Mouse (Mus musculus) T-cell, adult 2 months (primary cell): ENCODE measurements around the gene Zfp341.

Experiments
- DNase-seq: peaks from one replicate; pipeline ENCODE4 v3.0.0; 2022; ENCODE audit warnings: low spot score

The Zfp341 gene

DNA sequence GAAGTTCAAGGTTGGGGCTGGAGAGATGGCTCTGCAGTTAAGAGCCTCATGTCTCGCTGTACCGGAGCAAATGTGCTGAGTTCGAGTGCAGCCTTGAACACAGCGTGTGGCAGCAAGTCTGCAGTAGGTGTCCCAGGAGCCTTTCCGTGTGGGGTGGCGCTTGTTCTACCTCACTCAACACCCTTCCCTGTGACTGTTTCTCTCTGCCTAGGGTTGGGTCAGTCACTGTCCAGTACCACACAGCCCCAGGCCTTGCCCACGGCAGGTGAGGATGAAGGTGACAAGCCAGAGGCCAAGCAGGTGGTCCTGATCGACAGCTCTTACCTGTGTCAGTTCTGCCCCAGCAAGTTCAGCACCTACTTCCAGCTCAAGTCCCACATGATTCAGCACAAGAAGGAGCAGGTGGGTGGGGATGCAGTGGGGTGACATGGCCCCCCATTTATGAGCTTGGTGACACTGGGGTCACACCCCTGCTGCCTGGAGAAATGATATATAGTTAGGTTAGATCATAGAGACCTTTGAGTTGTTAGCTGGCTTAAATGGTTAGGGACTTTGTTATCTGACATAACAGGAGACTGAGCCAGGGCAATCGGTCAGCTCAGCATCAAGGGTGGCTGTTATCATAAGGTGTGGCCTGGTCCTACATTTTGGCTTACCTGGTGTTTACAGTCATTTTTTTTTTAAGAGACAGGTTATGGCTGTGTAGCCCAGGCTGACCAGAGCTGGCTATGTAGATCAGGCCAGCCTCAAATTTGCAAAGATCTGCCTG lies 21.0 kb downstream of the Zfp341 start:
- DNase-seq, result no peak

DNA sequence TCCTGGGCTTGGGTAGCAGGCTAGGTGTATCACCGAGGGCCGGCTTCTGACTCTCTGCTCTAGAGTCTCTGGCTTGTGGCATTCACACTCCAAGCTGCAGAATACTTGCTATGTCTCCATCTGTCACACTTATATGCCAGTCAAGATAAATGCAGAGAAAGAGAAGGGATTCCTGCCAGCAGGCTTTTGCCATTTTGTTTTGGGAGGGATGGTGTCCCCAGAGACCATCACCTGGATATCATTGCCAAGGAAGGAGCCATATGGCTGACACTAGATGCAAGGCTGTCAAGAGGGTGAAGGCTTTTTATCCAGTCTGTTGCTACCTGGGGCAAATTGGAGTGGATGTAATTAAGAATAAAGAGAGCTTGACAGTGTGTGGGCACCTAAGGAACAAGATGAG lies 22.7 kb downstream of the Zfp341 start:
- DNase-seq, result no peak

DNA sequence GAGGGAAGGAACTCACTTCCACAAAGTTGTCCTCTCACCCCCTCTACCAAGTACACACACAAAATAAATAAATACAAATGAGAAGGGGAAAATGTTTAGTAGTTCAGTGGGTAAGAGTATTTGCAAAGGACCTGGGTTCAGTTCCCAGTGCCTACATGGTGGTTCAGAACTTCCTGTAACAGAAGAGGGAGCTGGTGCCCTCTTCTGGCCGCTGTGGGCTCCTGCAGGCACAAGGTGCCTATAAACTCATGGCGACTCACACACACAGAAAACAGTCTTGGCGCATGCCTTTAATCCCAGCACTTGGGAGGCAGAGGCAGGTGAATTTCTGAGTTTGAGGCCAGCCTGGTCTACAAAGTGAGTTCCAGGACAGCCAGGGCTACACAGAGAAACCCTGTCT lies 25.4 kb downstream of the Zfp341 start:
- DNase-seq, result no peak

DNA sequence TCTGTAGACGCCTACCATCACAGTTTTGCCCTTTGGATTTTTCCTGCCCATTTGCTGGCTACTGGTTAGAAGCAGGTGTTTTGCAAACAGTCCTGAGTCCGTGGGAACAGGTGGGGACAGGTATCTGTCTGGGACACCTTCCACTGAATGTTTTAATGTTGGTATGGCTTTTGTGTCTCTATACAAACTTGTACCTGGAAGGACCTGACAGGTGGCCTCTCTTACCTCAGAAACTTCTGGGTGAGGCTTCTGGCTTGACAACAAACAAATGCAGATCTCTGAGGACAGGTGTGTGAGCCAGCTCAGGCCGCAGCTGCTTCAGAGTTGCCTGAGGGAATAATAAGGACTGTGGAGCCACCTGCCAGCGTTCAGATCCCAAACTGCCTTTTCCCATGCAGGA lies 26.0 kb downstream of the Zfp341 start:
- no peak for DNase-seq

- no peak for DNase-seq
These were observed 28.1 kb downstream of the Zfp341 start for GRCm38 (mm10) chr2:154641176-154641575.

GRCm38 (mm10) chr2:154642005-154642459 lies 28.9 kb downstream of the Zfp341 start:
- DNase-seq, result no peak

DNA sequence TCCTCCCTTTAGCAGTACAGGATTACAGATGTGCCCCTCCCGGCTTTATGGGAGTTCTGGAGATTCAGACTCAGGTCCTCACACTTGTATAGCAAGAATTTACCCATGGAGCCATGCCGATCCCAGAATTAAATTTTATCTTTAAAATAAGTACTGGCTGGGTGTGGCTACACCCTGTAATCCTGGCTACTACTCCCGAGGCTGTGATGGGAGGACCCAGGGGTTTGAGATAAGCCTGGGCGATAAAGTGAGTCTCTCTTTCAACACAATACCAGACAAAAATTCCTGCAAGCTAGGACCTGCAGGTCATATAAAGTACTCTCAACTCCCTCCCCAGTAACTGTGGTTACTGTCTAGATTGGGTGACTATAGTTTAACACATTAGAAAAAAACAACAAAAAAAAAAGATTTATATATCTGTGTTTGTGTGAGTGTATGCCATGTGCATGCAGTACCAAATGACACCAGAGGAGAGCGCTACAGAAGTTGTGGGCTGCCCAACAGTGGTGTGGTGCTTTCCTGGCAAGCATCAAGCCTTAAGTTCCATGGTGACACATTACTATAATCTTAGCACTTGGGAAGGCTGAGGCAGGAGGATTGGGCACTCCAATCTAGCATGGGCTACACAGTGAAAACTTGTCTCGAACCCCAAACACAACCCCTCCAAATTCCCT lies 29.8 kb downstream of the Zfp341 start:
- no peak for DNase-seq

DNA sequence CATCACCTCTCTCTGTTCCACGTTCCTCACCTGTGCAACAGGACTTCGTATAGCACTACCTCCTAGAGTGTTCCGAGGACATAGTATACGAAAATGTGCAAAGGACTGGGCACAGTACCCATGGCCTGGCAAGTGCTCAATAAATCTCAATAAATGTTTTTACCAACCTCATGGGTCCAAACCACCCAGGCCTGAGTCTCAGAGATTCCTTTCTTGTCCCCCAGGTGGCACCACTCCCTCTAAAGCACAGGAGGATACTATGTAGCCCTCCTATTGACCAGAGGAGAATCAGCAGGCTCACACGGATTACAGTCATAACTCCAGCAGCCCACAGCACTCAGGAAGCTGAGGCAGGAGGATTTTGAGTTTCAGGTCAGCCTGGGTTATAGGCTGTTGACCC lies 33.5 kb downstream of the Zfp341 start:
- no peak for DNase-seq

- DNase-seq, result peak; percentile 26
These were observed 35.0 kb downstream of the Zfp341 start for GRCm38 (mm10) chr2:154648086-154648485.

DNA sequence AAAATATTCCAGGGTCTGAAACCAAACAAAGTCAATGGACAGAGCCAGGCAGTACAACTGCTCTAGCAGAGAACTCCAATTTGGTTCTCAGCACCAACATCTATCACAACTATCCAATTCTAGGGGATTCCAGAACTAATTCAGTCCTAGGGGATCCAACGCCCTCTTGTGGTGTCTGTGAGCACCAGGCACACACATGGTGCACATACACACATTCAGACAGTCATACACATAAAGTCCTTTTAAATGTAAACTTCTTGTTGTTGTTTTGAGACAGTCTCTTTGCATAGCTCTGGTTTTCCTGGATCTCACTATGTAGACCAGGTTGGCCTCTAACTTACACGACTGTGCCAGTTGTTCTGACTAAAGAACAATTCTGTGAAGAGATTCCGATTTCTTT lies 37.3 kb downstream of the Zfp341 start:
- no peak for DNase-seq

- no peak for DNase-seq
These were observed 38.3 kb downstream of the Zfp341 start, which contains the start of gene Chmp4b for GRCm38 (mm10) chr2:154651363-154651762. Chmp4b (plus strand) TSS chr2:154651705.

GRCm38 (mm10) chr2:154654976-154655375 lies 41.9 kb downstream of the Zfp341 start:
- no peak for DNase-seq

DNA sequence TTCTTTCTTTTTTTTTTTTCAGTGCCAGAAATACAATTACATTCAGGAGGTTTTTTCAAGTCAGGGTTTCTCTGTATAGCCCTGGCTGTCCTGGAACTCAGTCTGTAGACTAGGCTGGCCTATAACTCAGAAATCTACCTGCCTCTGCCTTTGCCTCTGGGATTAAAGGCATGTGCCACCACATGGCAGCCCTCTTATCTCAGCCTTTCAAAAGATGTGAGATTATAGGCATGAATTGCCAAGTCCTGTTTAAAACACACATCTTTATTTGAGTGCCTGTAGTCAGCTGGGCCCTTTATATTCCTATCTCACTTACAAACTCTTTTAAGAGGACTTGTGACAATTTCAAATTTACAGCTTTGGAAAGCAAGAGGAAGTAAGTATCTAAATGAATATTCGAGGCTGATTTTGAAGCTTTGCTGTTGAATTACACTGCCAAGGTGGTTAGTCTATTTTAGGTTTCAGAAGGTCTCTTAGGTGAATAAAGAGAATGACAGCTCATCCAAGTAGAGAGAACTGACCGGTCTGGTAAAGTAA lies 42.8 kb downstream of the Zfp341 start:
- DNase-seq, result no peak

- DNase-seq, result peak; percentile 99
These were observed 43.8 kb downstream of the Zfp341 start for GRCm38 (mm10) chr2:154656710-154657485.

GRCm38 (mm10) chr2:154657486-154658237 lies 44.6 kb downstream of the Zfp341 start:
- DNase-seq, result peak; percentile 89

DNA sequence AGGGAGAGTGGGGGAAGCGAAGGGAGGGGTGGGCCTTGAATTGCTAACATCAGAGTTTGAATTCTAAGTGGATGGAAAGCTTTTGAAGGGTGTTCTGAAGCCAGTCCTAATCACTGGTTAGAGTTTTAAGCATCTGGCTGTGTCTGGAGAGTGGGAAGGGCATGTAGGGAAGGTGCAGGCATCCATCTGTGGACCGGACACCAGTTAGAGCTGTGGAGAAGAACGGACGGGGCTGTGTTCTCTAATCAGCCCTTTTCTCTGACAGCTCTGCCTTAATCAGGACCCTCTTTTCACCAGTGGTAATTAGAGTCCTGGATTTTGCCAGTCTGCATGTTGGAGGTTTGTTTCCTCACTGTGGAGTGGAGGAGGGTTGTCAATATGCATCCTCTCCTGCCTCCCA lies 46.0 kb downstream of the Zfp341 start:
- no peak for DNase-seq

DNA sequence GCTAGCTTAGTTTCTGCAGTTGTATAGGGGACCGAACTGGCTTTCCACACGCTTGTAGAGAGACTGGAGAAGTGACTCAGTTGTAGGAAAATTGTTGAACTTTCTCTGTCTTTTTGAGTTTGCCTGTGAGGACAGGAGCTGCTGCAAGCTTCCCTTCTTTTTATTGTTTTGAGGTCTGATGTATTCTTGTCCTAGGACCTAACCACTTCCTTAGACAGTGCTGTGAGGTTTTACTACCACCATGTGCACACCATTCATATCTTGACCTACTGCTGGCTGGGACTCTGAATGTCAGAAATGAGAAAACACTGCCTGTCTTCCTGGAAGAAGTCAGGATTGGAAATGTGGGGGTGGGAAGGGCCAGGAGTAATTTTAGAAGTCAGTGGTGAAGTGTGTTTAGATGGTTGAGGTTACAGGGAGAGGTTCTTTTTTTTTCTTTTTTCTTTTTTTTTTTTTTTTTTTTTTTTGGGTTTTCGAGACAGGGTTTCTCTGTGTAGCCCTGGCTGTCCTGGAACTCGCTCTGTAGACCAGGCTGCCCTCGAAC lies 46.5 kb downstream of the Zfp341 start:
- peak; percentile 26 for DNase-seq

DNA sequence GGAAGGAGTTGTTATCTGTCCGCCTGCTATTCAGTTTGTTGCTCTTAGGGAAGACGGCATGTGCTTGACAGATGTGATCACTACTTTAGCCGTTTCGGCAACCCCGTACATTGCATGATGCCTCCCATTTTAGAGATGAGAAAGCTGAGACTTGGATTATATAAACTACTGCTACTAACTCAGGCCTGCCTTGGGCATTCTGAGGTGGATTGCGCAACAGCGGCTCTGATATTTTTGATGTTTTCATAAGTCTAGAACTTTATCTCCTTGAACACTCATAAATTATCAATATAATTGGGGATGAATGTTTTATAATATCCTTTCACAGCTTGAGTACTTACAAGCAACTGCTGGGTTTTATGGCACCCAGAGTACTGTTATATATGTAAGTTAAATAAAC lies 55.6 kb downstream of the Zfp341 start:
- no peak for DNase-seq

GRCm38 (mm10) chr2:154670106-154670505 lies 57.0 kb downstream of the Zfp341 start:
- DNase-seq, result no peak

DNA sequence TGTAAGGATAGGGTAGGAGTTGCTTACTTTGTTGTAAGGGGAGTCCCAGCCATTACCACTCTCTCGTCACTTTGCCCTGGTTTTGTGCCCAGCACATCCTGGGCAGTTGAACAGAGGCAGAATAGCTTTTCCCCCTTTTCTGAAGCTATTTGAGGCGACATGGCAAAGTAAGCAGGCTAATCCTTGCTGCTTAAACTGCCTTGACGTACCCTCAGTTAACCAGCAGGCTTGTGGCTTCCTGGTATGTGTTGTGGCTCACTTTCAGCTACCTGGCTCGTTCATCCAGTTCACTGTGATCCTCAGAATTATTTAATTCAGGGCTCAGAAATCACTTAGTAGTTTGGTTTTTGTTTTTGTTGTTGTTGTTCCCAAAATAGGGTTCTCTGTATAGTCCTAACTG lies 57.6 kb downstream of the Zfp341 start:
- no peak for DNase-seq

DNA sequence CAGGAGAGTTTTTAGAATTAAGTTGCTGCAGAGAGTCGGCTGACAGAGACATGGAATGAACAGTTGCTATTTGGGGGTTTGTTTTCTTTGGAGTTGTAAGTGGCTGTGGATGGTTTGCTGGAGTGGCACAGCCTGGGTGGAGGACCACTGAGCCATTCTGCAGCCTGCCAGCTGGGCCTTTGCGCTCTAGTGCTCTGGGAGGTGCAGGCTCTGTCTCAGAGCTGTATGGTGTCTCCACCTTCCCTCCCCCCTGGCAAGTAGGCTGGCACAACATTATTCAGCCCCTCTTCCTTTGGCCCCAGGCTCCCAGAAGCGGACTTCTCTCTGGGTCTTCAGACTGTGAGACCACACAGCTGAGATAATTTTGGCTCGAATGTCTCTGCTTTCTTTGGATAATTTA lies 60.9 kb downstream of the Zfp341 start:
- no peak for DNase-seq
